Mouse (Mus musculus) lung, adult 2 months (tissue): ENCODE measurements around the gene Hps4.

Source experiments
- CTCF ChIP-seq: fragments of 200-500 bp; IDR thresholded peaks from 2 replicates; pipeline ENCODE4 v1.5.1; 2011; ENCODE audit warnings: mild to moderate bottlenecking, low read length, control low read depth; ENCODE audit not compliant: insufficient read depth
- POLR2A ChIP-seq: fragments of 200-500 bp; IDR thresholded peaks from 2 replicates; pipeline ENCODE4 v1.6.1; 2011; ENCODE audit warnings: low read depth, mild to moderate bottlenecking, control low read depth, low read length, borderline replicate concordance; ENCODE audit errors: extremely low read depth

DNA sequence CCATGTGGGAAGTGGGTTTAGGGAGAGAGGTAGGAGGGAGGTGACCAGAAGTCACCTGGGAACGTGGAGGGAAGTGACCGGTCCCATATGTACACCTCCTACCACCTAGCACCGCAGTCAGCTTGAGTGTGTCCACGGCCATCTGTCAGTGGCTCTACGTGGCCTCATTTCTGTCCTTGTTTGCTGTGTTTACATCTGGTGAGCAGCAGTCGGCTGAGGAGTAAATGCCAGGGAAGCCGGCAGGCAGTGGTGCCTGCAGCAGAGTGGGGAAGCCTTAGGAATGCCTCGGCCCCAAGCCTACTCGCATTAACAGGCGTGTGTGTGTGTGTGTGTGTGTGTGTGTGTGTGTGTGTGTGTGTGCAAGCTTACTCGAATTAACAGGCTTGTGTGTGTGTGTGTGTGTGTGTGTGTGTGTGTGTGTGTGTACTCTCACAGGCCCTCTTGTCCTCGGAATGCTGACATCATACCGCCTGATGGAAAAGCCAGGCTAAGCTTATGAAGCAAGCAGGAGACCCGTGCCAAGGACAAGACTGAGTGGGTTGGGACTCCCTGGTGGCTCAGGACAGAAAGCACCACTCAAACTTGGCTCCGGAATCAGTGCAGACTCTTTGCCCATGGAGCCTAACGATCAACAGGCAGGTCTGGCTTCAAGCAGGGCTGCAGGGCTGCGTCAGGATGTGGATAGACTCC lies 39.9 kb downstream of the Hps4 start:
- TF ChIP-seq CTCF: no peak
- TF ChIP-seq POLR2A: no peak
